Mouse (Mus musculus) ES-E14 (cell line): ENCODE measurements around the gene Myo1c. TPM values are rescaled to one million over a fixed set of nuclear protein-coding genes. Genes with fewer than 3 reads are reported as not detected.

Experiments
- DNase-seq: peaks from one replicate; pipeline ENCODE4 v3.0.0-alpha.2; 2013; ENCODE audit warnings: low read depth, low spot score
- H3K27ac ChIP-seq: 2 replicates; pipeline ENCODE4 v1.5.1; 2012; ENCODE audit warnings: low read depth, mild to moderate bottlenecking, low read length, moderate library complexity, mixed read lengths; ENCODE audit not compliant: poor library complexity, insufficient read depth, severe bottlenecking
- H3K36me3 ChIP-seq: 2 replicates; pipeline ENCODE4 v1.6.1; 2012; ENCODE audit warnings: mild to moderate bottlenecking, low read length, moderate library complexity, mixed read lengths; ENCODE audit not compliant: control insufficient read depth, poor library complexity, insufficient read depth, severe bottlenecking
- H3K4me1 ChIP-seq, 2 experiments: fragments of 150-350 bp in 1 of 2; sonication (generic) in 1 of 2; 2 replicates each; pipeline ENCODE4 v1.6.1; 2012; ENCODE audit warnings: low read length in 2 of 2, mild to moderate bottlenecking in 1 of 2, mixed read lengths in 1 of 2; ENCODE audit not compliant: control insufficient read depth in 2 of 2, insufficient read depth in 2 of 2, poor library complexity in 1 of 2
- H3K4me3 ChIP-seq, 2 experiments: fragments of 150-350 bp in 1 of 2; sonication (generic) in 1 of 2; 2 replicates each; pipeline ENCODE4 v1.5.1; 2012; ENCODE audit warnings: low read length in 2 of 2, low read depth in 1 of 2, mild to moderate bottlenecking in 1 of 2, mixed read lengths in 1 of 2; ENCODE audit not compliant: insufficient read depth in 1 of 2, poor library complexity in 1 of 2, severe bottlenecking in 1 of 2
- H3K9ac ChIP-seq: 2 replicates; pipeline ENCODE4 v1.6.1; 2012; ENCODE audit warnings: low read depth, mild to moderate bottlenecking, low read length, mixed read lengths; ENCODE audit not compliant: poor library complexity, insufficient read depth, severe bottlenecking
- H3K9me3 ChIP-seq: fragments of 150-350 bp; sonication (generic); 2 replicates; pipeline ENCODE4 v1.6.1; 2012; ENCODE audit warnings: low read depth, mild to moderate bottlenecking, low read length; ENCODE audit not compliant: control insufficient read depth, insufficient read depth
- CHD2 ChIP-seq: IDR thresholded peaks from 2 replicates; pipeline ENCODE4 v1.6.1; 2014; ENCODE audit warnings: mild to moderate bottlenecking, low read depth, low read length, inconsistent platforms
- HCFC1 ChIP-seq: IDR thresholded peaks from 2 replicates; pipeline ENCODE4 v1.6.1; 2012; ENCODE audit warnings: low read length, inconsistent platforms, borderline replicate concordance; ENCODE audit not compliant: insufficient read depth
- MAFK ChIP-seq: IDR thresholded peaks from 2 replicates; pipeline ENCODE4 v1.6.1; 2014; ENCODE audit warnings: mild to moderate bottlenecking, low read depth, low read length, inconsistent platforms; ENCODE audit not compliant: insufficient read depth
- ZC3H11A ChIP-seq: IDR thresholded peaks from 2 replicates; pipeline ENCODE4 v1.6.1; 2012; ENCODE audit warnings: low read depth, mild to moderate bottlenecking, inconsistent platforms, low read length, borderline replicate concordance
- ZNF384 ChIP-seq: IDR thresholded peaks from 2 replicates; pipeline ENCODE4 v1.6.1; 2012; ENCODE audit warnings: low read depth, low read length, inconsistent platforms
- in situ Hi-C, 2 experiments: fragments of 600-800 bp; cut with MboI; formaldehyde crosslinking; loops; one replicate each; pipeline ENCODE4 v1.15.1; 2025; ENCODE audit warnings: low sequenced_read_pairs in 2 of 2, inconsistent platforms in 1 of 2; ENCODE audit not compliant: unreplicated experiment in 2 of 2
- total RNA-seq: library from RNA; depleted of rRNA; stranded (reverse); fragments of 300-350 nt; gene quantifications from 2 replicates; pipeline ENCODE4 v1.2.3, GENCODE M21; 2012; rRNA removed

Myo1c gene
- total RNA-seq, 1 experiment, result 62.8 TPM

DNA sequence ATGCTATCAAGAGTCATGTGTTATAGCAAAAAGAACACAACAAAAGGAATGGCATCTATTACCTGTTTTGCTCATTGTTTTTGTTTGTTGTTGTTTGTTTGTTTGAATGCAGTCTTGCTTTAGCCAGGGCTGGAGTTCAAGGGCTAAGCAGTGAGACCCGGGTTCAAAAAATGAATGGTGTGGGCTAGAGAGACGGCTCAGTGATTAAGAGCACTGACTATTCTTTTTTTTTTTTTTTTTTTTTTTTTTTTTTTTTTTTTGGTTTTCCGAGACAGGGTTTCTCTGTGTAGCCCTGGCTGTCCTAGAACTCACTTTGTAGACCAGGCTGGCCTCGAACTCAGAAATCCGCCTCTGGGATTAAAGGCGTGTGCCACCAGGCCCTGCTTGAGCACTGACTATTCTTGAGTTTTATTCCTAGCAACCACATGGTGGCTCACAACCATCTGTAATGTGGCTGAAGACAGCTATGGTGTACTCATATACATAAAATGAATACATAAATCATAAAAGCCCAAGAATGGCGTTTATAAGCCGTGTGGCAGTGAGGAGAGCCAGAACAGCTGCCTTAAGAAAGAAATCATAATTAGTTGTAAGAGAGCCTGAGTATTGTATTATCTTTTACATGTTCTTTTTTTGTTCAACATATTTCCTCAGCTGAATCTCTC lies 66.5 kb downstream of the Myo1c start:
- in situ Hi-C loops, result no loop called here
- no peaks in the 10 kb centered on the region for H3K9me3 ChIP-seq
- DNase-seq, result no peak

DNA sequence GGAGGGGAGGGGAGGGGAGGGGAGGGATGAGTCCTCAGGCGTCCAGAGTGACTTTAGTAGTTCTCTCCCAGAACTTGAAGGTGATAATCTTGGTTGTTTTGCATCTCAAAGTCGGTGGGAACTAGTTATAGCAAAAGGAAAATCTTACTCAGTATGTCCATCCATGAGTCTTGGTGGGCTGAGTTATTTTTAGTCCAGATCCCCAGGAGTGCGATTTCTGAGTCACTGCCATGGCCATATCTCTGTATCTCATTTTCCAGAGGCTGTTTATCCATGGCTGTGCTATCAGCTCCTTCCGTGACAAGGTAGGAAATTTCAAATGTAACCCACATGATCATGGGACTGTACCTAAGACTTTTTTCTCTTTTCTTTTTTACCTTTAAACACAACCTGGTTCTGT lies 72.0 kb downstream of the Myo1c start:
- TF ChIP-seq ZC3H11A (no peak), MAFK (no peak), CHD2 (no peak), HCFC1 (no peak), ZNF384 (no peak)
- H3K27ac ChIP-seq, result no peak overlapping the region
- no peaks in the 10 kb centered on the region for H3K9me3 ChIP-seq
- H3K9ac ChIP-seq, result no peak overlapping the region
- no peaks in the 10 kb centered on the region for H3K36me3 ChIP-seq
- no peak for DNase-seq
- no peak overlapping the region for H3K4me3 ChIP-seq
- in situ Hi-C loops, result no loop called here
- H3K4me1 ChIP-seq, result peaks cover 0 to 2% of the 10 kb centered on the region in 2 experiments; a peak in 1 of 4 replicates

More for the DNA sequence above, 66.5 kb downstream of the Myo1c start:
- Histone ChIP-seq H3K36me3 (no peaks in the 10 kb centered on the region), H3K27ac (no peak overlapping the region), H3K4me3 (no peak overlapping the region), H3K9ac (no peak overlapping the region), H3K4me1 (peaks cover 0 to 2% of the 10 kb centered on the region in 2 experiments; a peak in 1 of 4 replicates)
- TF ChIP-seq ZNF384, result peak; percentile 81
- TF ChIP-seq HCFC1, result no peak

Other genes with a start within 250 kb of the Myo1c start
- gene Serpinf1, start 227.8 kb upstream of the Myo1c start, total RNA-seq, result 20.3 and 24.7 TPM in 2 replicates
- 0.27 TPM in 1 of 2 replicates, not detected in the other for gene Serpinf2, start 210.9 kb upstream of the Myo1c start, total RNA-seq
- gene Wdr81, start 195.8 kb upstream of the Myo1c start, total RNA-seq, result 8.5 and 11.8 TPM in 2 replicates
- gene Tlcd2, start 188.8 kb upstream of the Myo1c start, total RNA-seq, result 5.9 and 6.6 TPM in 2 replicates
- 256 and 338 TPM in 2 replicates for gene Prpf8, start 163.7 kb upstream of the Myo1c start, total RNA-seq
- gene Rilp, start 140.4 kb upstream of the Myo1c start, total RNA-seq, result 0.79 and 0.89 TPM in 2 replicates
- gene Scarf1, start 137.0 kb upstream of the Myo1c start, total RNA-seq, result 3.1 and 4.3 TPM in 2 replicates
- gene Slc43a2, start 118.8 kb upstream of the Myo1c start, total RNA-seq, result 24.8 and 32.5 TPM in 2 replicates
- 31.3 and 40.3 TPM in 2 replicates for gene Pitpna, start 62.4 kb upstream of the Myo1c start, total RNA-seq
- 12.2 and 13.8 TPM in 2 replicates for gene Inpp5k, start 19.5 kb upstream of the Myo1c start, total RNA-seq
- gene Crk, start 28.8 kb downstream of the Myo1c start, total RNA-seq, result 68.1 and 71.3 TPM in 2 replicates
- gene Ywhae, start 82.4 kb downstream of the Myo1c start, total RNA-seq, result 256 and 432 TPM in 2 replicates
- gene Doc2b, start 145.5 kb downstream of the Myo1c start, total RNA-seq, result 0.16 and 0.27 TPM in 2 replicates